21 mouse cellular contexts compared by ENCODE assay signal in the genomic region with DNA sequence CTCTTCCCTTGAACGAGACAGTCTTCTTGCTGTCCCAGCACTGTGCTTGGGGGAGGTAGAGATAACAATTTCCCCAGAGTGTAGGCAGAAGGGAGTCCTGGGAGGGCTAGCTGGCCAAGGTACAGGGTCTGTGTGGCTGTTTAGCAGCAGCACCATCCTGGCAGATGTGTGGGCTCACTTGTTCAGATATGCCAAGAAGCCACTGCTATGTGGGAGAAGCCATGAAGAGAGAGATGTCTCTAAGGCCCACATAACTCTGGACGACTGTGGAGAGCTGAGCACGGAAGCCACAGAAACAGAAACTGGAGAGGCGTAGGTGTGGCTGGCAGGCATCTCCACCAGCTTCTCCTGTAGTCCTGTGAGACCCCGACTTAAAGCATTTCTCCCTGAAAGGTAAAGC. TPM values are rescaled to one million over a fixed set of nuclear protein-coding genes. Genes with fewer than 3 reads are reported as not detected.
"Had no signal": no experiment of that assay in that cellular context is flagged by ENCODE, and none has a peak within 500 bp of the region (broad histone marks: within the 10 kb centered on the region; RNA-seq: fewer than 3 reads in every experiment).

No protein-coding gene starts in this region.

- H3K4me1 ChIP-seq: lung, embryonic 15.5 days; midbrain, embryonic 13.5 days; midbrain, embryonic 15.5 days; neural tube, embryonic 12.5 days; stomach, embryonic 15.5 days had no signal

- H3K9me3 ChIP-seq: lung, embryonic 15.5 days; midbrain, embryonic 13.5 days; midbrain, embryonic 15.5 days; neural tube, embryonic 12.5 days; stomach, embryonic 15.5 days had no signal

- H3K9ac ChIP-seq: liver, postnatal 0 days; lung, embryonic 15.5 days; midbrain, embryonic 13.5 days; midbrain, embryonic 15.5 days; neural tube, embryonic 12.5 days; stomach, embryonic 15.5 days had no signal

- H3K4me3 ChIP-seq: lung, embryonic 15.5 days; megakaryocyte, embryonic 14.5 days; midbrain, embryonic 13.5 days; midbrain, embryonic 15.5 days; neural tube, embryonic 12.5 days; stomach, embryonic 15.5 days had no signal

- H3K27me3 ChIP-seq: lung, embryonic 15.5 days; midbrain, embryonic 13.5 days; midbrain, embryonic 15.5 days; neural tube, embryonic 12.5 days; stomach, embryonic 15.5 days had no signal

- H3K4me2 ChIP-seq: lung, embryonic 15.5 days; midbrain, embryonic 11.5 days; midbrain, embryonic 13.5 days; midbrain, embryonic 15.5 days; neural tube, embryonic 12.5 days; stomach, embryonic 15.5 days had no signal

- H3K36me3 ChIP-seq: lung, embryonic 15.5 days; midbrain, embryonic 13.5 days; midbrain, embryonic 15.5 days; neural tube, embryonic 12.5 days; stomach, embryonic 15.5 days had no signal

- H3K27ac ChIP-seq: lung, embryonic 15.5 days; macrophage; midbrain, embryonic 13.5 days; midbrain, embryonic 15.5 days; neural tube, embryonic 12.5 days; stomach, embryonic 15.5 days; stomach, postnatal 0 days had no signal

- ATAC-seq: liver, postnatal 0 days; lung, postnatal 0 days; midbrain, embryonic 13.5 days; midbrain, embryonic 15.5 days had no signal

- DNase-seq: liver, postnatal 0 days; lung, adult 2 months; lung, postnatal 14 days; lung, postnatal 36 days; thymus, adult 2 months; thymus, postnatal 25 days; thymus, postnatal 4 days had no signal

RNA-seq across cellular contexts. Expression of a gene that starts 22.7 kb away (rescaled TPM):
- total RNA-seq: monocyte, adult 5-6 weeks had no signal

RNA-seq across cellular contexts. Expression of a gene that starts 40.6 kb away (rescaled TPM):
- total RNA-seq: monocyte, adult 5-6 weeks; neutrophil, adult 5-6 weeks had no signal

RNA-seq across cellular contexts. Expression of a gene that starts 44.0 kb away (rescaled TPM):
- total RNA-seq: megakaryocyte progenitor cell, adult 5-6 weeks; monocyte, adult 5-6 weeks; neutrophil, adult 5-6 weeks had no signal

RNA-seq across cellular contexts. Expression of a gene that starts 44.6 kb away (rescaled TPM):
- total RNA-seq: monocyte, adult 5-6 weeks; neutrophil, adult 5-6 weeks had no signal
- polyA plus RNA-seq: macrophage; spleen, adult 2 months had no signal
